Mouse (Mus musculus): ENCODE results near the gene Myo18b.

The Myo18b gene

DNA sequence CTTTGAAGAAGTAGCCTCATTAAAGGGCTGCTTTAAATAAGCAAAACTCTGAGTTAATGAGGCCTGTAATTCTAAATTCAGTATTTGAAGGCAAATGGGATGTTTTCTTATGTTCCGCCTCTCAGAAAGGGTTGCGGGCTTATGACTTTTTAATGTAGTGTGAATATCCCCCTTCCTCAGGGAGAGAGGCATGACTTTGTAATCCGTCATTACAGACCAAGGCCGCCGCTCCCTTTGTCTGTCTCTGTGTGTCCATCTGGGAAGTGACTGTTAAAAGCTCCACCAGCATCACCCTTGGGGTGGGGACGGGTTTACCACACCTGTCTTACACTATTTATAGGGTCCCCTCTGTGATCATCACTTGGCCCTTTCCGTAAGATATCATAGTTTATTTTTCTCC lies 100.1 kb downstream of the Myo18b start:
- no peak for DNase-seq (ENCODE audit: low spot score)

DNA sequence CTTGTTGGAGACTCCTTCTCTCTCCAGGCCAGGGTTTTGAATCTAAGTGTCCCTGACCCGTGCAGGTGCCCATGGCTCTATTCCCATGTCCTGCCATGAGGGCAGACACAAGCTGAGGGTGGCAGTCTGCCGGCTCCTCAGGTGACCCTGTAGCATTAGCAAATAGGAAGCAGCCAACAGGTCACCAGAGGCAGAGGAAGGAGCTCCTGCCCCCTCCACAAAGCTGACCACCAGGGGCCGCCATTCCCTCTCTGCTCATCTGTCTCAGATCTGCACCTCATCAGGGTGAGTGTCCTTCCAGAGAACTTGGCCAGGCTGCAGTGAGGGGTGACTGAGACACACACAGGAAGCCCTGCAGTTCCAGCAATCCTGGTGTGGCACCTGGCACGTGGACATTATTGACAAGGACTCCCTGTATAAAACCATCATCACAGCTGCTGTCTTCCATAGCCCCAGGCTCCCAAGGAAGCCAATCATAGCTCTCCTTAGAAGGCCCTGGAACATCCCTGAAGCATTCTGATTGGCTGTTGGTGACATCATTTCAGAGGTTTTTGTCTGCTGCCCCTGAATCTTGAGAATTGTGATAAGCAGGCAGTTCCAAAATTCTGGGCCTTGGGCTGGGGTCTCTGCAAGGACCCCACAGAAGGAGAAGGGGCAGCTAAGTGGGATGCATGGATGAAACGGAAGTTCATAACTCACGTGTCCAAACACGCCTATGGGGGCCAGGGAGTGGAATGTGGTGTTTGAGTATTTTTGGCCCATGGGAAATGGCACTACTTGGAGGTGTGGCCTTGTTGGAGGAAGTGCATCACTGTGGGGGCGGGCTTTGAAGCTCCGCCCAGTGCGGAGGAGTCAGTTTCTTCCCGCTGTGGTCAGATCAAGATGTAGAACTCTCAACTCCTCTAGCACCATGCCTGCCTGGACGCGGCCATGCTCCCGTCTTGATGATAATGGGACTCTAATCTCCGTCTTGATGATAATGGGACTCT lies 104.1 kb downstream of the Myo18b start:
- DNase-seq (ENCODE audit: low spot score) = no peak

DNA sequence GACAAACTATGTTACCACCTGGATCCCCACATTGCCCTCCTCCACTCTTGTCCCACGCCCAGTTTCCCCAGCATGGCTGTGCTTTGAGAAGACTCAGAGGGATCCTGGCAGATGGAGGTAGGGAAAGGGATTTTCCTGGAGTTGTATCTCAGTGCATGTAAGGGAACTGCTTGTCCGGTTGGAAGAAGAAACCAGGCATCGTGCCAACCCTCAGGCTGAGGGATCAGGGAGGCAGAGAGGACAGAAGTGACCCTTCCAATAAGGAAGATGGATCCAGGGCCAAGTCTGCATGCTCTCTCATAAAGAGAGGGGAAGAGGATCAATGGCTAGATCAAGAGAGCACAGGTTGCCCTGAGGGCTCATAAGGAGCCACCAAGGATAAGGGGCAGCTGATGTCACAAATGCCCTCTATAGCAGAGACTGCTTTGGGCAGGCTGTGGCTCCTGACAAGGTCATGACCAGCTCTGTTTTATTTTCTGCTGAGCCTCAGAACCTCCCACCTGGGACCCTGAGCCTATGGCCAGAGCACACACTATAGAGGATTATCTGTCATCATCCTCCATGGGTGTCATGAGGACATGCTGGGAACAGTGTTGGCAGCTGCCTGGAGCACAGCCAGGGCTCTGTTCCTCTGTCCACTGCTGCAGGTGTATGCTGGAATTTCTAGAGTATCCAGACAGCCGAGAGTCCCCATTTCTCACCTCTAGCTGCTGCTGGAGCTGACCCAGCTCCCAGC lies 105.6 kb downstream of the Myo18b start:
- DNase-seq (ENCODE audit: low spot score) = no peak

- DNase-seq (ENCODE audit: low spot score) = no peak
Measured at GRCm38 (mm10) chr5:112788441-112788840, 107.7 kb downstream of the Myo18b start.

- no peak for DNase-seq (ENCODE audit: low spot score)
Measured at GRCm38 (mm10) chr5:112786788-112787187, 109.4 kb downstream of the Myo18b start.

DNA sequence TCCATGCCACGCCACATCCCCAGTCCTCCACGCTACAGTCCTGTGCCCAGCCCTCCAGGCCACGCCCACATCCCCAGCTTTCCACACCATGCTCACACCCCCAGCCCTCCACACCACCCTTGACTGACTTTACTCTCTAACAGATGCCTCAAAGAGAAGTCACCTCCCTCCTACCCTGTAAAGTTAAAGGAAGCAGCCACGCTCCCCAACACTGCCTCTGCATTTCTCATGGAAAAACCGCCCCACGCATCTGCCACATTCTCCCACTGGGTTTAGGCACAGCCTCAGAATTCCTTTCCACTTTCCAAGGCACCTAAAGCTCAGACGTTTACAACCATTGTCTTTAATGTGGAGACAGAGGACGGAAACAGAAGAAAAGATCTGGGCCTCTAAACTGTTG lies 110.1 kb downstream of the Myo18b start:
- DNase-seq (ENCODE audit: low spot score) = no peak

DNA sequence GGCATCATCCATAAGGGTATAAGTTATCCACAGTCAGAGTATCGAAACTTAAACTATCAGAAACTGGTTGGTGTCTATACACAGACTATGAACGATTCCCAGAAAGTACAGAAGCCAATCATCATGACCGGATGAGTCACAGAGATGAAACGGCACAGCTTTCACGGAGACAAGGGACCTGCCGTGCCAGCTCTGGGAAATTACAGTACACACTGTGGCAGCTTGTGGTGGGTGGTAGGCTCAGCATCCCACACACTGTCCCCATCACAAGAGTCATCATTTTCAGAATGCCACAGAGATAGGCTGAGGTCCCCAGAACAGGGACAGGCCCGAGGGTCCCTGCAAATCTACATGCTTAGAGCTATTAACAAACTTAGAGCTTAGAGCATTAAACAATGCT lies 114.4 kb downstream of the Myo18b start:
- no peak for DNase-seq (ENCODE audit: low spot score)

DNA sequence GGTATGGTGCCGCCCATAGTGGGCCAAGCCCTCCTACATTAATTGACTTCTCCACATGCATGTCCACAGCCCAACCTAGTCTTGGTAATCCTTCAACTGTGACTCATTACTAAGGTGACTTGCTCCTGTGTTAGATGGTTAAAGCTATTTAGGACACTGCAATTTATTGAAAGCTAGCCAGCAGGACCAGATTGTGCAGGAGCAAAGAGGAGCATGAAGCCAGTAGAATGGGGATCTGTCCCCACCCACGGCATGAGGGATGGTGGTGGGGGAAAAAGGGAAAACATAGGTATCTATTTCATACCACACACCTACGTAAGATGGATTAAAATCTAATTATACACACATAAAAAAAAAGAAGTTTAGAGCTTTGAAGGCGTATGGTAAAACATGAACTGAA lies 114.9 kb downstream of the Myo18b start:
- DNase-seq (ENCODE audit: low spot score) = no peak

GRCm38 (mm10) chr5:112780383-112780782 lies 115.8 kb downstream of the Myo18b start:
- peak; percentile 42 for DNase-seq (ENCODE audit: low spot score)

DNA sequence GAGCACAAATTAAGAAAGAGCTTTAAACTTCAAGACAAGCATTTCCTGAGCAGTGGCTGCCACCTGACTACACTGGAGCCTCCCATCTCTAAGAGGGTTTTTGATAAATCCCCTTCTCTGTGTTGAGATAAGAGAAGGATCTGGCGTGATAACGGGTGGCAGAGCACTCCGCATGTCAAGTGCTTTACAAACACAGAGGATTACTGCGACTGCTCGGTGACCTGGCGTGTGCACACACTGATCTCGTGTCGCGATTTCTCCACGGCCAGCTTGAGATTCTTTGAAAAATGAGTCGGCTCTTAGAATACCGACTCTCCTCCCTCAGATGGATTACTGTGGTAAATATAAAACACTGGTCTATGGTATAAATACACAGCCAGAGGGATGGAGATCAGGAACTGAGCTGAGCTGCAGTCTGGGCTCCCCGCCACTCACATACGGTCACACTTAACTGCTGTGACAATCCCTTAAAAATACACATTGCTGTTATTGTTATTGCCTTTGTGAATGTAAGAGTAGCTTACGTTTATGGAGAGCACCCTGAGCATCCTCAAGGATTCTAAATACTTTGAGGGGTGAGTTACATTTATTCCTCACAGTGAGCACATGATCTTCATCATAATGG lies 119.3 kb downstream of the Myo18b start:
- DNase-seq (ENCODE audit: low spot score) = no peak

DNA sequence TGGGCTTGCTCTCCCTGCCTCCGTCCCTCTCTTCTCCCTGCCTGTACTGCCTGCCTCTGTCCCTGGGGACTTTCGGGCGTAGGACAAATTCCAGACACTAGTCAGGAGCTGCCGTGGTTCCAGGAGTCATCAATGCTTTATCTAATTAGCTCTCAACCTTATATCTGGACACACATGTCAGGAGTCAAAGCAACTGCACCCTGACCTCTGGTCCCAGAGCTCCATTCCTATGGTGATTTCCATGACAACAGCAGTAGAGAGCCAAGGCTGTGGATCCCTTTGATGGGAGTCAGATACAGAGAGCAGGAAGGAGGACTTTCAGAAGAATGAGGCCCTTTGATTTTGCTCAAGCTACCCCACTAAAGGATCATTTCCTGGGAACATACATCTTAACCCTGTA lies 122.7 kb downstream of the Myo18b start:
- DNase-seq (ENCODE audit: low spot score) = no peak

DNA sequence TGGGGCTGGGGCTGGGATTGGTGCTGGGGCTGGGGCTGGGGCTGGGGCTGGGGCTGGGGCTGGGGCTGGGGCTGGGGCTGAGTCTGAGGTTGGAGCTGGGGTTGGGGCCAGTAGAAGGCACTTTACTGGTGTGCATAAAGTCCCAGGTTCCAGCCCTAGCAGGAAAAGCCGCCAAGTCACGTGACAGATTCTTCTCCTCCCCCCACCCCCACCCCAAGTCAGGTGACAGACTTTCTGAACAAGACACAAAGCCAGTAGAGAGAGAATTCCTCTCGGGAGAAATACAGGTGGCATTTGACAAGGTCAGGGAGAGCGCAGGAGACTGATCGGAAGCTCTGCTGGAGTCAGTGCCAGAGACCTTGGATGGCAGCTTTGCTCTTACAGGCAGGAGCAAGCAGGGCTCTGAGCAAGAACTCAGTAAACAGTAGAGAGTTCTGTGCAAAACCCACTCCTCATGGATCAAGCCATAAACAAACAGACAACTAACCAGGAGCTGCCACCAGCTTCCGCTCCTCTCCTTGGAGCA lies 124.7 kb downstream of the Myo18b start:
- DNase-seq (ENCODE audit: low spot score) = no peak

- no peak for DNase-seq (ENCODE audit: low spot score)
Measured at GRCm38 (mm10) chr5:112769721-112770119, 126.4 kb downstream of the Myo18b start.

DNA sequence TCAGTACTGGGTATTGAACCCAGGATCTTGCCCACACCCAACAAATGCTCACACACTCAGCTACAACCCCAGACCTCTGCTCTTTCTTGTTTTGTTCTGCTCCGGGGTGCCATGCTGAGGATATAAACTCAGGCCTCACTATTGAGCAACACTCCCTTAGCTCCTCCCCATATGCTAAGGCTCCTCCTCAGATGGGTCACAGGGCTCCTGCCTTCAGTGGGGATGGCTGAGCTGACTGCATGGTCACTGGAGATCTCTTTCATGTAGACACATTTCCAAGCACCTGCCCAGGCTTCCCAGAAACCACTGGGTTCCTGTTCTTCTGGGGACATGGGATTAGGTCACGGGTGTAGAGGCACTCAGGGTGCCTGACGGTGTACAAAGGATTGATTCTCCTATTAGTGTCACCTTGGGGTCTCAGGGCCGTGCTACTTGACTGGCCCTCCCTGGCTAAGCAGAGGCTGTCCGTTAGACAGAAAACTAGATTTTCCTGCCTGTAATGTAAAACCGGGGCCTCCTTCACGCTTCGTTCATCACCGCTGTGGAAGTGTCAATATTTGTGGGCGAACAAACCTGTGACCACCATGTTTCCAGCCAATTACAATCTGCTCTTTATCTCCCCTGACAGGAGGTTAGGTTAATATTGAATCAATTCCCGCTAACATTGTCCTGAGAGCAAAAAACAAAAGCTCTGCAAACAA lies 127.0 kb downstream of the Myo18b start:
- no peak for DNase-seq (ENCODE audit: low spot score)

DNA sequence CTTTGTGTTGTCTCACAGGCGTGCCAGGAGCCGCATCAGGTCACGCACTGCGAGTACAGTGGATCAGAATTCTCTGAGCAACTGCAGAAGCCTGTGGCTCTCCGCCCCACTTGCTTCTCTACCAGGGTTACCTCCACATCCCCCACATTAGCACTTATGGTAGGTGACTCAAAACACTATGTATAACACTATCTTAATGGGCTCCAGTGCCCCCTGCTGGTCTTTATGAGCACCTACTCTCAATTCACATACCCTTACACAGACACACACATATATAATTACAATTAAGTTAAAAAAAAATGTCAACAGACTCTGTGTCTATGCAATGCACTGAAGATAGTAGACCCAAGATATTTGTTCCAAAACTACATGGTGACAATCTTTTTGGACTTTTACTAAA lies 127.6 kb downstream of the Myo18b start:
- no peak for DNase-seq (ENCODE audit: low spot score)

DNA sequence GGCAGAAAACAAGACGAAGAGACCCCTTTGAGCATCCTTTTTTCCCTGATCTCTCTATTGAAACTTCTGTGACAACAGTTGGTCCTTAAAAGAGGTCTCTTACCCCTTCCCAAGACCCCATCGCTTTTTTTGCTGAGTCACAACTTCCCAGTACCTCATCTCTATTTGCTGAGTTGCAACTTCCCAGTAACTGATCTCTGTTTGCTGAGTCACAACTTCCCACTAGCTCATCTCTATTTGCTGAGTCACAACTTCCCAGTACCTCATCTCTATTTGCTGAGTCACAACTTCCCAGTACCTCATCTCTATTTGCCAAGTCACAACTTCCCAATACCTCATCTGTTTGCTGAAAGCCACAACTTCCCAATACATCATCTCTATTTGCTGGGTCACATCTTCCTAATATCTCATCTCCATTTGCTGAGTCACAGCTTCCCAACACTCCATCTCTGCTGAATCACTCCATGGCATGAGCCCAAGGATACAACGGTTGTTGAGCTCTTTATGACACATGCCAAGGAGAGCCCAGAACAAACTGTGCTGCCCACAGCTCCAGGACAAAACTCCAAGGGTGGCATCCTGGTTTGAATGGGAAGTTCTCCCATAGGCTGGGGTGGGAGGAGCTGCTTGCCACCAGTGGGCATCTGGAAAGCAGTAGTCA lies 134.6 kb downstream of the Myo18b start:
- DNase-seq (ENCODE audit: low spot score) = no peak

DNA sequence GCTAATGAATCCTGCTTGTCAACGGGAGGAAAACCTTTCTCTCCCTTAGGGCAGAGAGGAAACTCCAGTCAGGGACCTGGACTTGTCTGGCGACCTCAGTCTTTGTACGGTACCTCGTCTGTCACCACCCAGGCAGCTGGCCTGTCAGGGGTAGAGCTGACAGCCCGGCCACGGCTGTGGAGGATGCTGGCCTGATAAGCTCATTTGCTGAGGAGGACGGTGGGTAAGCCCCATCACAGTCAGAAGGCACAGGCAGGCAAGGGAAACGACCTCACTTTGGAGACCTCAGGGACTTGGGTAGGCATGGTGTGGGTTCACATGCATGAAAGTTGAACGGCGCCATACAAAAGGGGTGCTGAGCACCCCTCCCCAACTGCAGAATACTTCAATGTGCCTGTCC lies 140.6 kb downstream of the Myo18b start:
- DNase-seq (ENCODE audit: low spot score) = no peak

DNA sequence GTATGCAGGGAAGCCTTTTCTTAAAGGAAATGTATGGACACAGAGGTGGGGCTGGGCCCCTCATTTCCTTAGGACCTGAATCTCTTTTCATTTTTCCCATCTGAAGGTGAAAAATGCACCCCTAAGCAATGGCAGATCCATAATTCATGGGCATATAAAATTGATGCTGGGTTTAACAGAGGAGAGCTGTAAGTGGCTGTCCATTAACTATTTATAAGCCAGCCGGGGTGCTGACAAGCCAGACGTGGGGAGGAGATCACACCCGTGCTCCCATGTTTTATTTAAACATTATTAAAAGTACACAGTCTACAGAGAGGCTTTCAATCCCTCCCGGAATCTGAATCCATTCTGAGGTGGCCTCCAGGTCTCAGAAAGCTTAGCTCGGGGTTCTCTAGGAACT lies 146.5 kb downstream of the Myo18b start:
- no peak for DNase-seq (ENCODE audit: low spot score)

DNA sequence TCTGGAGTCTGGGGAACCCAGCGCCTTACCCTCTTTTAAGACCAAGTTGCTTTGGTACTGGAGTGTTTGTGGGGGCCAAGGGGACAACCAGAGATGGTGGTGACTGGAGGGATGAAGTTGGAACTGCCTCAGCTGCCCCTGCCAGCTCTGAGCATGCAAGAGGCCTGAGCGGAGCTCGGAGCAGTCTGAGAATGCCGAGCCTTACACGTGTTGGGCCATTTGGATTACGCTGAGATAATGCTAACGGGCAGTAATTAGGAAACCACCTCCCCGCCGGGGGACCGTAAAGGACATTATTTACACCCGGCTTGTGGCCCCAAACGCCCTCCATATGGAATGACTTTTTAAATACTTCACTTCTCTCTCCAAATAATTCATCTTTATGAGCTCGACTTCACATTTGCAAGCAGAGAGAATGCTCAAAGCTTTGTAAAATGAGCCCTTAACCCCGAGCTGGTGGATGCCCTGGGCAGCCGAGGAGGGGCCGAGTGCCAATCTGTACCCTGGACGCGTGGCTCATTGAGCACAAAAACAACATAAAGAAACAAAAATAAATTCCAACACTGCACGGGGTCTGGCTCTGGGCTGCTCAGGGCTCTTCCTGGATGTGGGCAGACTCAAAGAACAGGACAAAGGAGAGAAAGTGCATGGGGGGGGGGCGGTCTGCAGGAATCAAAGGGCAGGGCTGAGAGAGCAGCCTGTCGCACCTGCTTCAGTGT lies 148.0 kb downstream of the Myo18b start:
- DNase-seq (ENCODE audit: low spot score) = no peak

- no peak for DNase-seq (ENCODE audit: low spot score)
Measured at GRCm38 (mm10) chr5:112747306-112747930, 148.7 kb downstream of the Myo18b start.

Measured in ovary, postnatal 36 days (tissue).